Mouse (Mus musculus) neural tube, embryonic 12.5 days (tissue): Measurements from ENCODE around the gene Atm. TPM values are rescaled to one million over a fixed set of nuclear protein-coding genes. Genes with fewer than 3 reads are reported as not detected.
A peak's percentile ranks its signal among the peaks of the same experiment; 100 is the strongest.

Experiments
- ATAC-seq: fragments of 200-750 bp; cut with Nextera tagmentation; 2 replicates; pipeline ENCODE4 v1.8.0; 2017; ENCODE audit warnings: low read depth, mild to moderate bottlenecking, moderate TSS enrichment, moderate library complexity; ENCODE audit not compliant: low FRiP score
- H3K27ac ChIP-seq: fragments of 300-500 bp; sonication (generic); 2 replicates; pipeline ENCODE4 v1.5.1; 2016
- H3K27me3 ChIP-seq: fragments of 300-500 bp; sonication (generic); replicated peaks from 2 replicates; pipeline ENCODE4 v1.6.1; 2016; ENCODE audit warnings: mild to moderate bottlenecking
- H3K36me3 ChIP-seq: fragments of 300-500 bp; sonication (generic); 2 replicates; pipeline ENCODE4 v1.6.1; 2016; ENCODE audit warnings: mild to moderate bottlenecking
- H3K4me1 ChIP-seq: fragments of 300-500 bp; sonication (generic); 2 replicates; pipeline ENCODE4 v1.6.1; 2016
- H3K4me2 ChIP-seq: fragments of 300-500 bp; sonication (generic); replicated peaks from 2 replicates; pipeline ENCODE4 v1.6.1; 2016; ENCODE audit warnings: mild to moderate bottlenecking
- H3K4me3 ChIP-seq: fragments of 300-500 bp; sonication (generic); 2 replicates; pipeline ENCODE4 v1.5.1; 2016
- H3K9ac ChIP-seq: fragments of 300-500 bp; sonication (generic); 2 replicates; pipeline ENCODE4 v1.6.1; 2016; ENCODE audit warnings: mild to moderate bottlenecking
- H3K9me3 ChIP-seq: fragments of 300-500 bp; sonication (generic); 2 replicates; pipeline ENCODE4 v1.6.1; 2016; ENCODE audit warnings: mild to moderate bottlenecking
- WGBS: fragments of 180-500 bp; shearing (Covaris S2); methylation state at CpG from one replicate; pipeline ENCODE4 v1.1.7; 2016; 5-methylcytosine and 5-hydroxymethylcytosine counted together
- polyA plus RNA-seq: library from polyadenylated mRNA; unstranded; fragments of >200 nt; fragmentation: Nextera tagmentation; extraction: Ambion mirVana; gene quantifications from 2 replicates; pipeline ENCODE4 v1.2.1, GENCODE M21; 2016

The Atm gene
- 12.3 and 14.1 TPM in 2 replicates for polyA plus RNA-seq

- under 1% methylated on average over 69 of the region's 69 CpGs for WGBS
- no peaks in the 10 kb centered on the region for H3K27me3 ChIP-seq
- peak within 1 kb of the TSS; percentile 87 for H3K4me3 ChIP-seq
- ATAC-seq, result peak; percentile 99
- peak within 1 kb of the TSS; percentile 86 for H3K9ac ChIP-seq
- H3K4me1 ChIP-seq, result peaks cover 17% of the 10 kb centered on the region
- no peaks in the 10 kb centered on the region for H3K36me3 ChIP-seq
- peak within 1 kb of the TSS; percentile 94 for H3K4me2 ChIP-seq
- peak within 1 kb of the TSS; percentile 76 for H3K27ac ChIP-seq
- no peaks in the 10 kb centered on the region for H3K9me3 ChIP-seq
These were observed at the start of gene Atm, which contains the start of gene Npat for GRCm38 (mm10) chr9:53536558-53537320. Gene Atm (minus strand): TSS chr9:53536740. Gene Npat (plus strand): TSS chr9:53537047.

- no peak overlapping the region for H3K4me2 ChIP-seq
- H3K4me1 ChIP-seq, result no peaks in the 10 kb centered on the region
- WGBS, result 87% methylated on average over 4 of the region's 4 CpGs
- H3K9me3 ChIP-seq, result no peaks in the 10 kb centered on the region
- H3K27me3 ChIP-seq, result no peaks in the 10 kb centered on the region
- H3K9ac ChIP-seq, result no peak overlapping the region
- no peak for ATAC-seq
- peaks cover 56% of the 10 kb centered on the region for H3K36me3 ChIP-seq
- H3K27ac ChIP-seq, result no peak overlapping the region
- no peak overlapping the region for H3K4me3 ChIP-seq
These were observed 45.3 kb upstream of the Atm start for GRCm38 (mm10) chr9:53581870-53582269.

GRCm38 (mm10) chr9:53575721-53576120 is 39.2 kb upstream of the Atm start:
- ATAC-seq, result no peak
- no peaks in the 10 kb centered on the region for H3K27me3 ChIP-seq
- 91% methylated on average over 5 of the region's 5 CpGs for WGBS
- no peak overlapping the region for H3K27ac ChIP-seq
- H3K4me1 ChIP-seq, result no peaks in the 10 kb centered on the region
- H3K9me3 ChIP-seq, result no peaks in the 10 kb centered on the region
- no peak overlapping the region for H3K4me2 ChIP-seq
- H3K4me3 ChIP-seq, result no peak overlapping the region
- H3K9ac ChIP-seq, result no peak overlapping the region
- H3K36me3 ChIP-seq, result peaks cover 37% of the 10 kb centered on the region

- H3K4me2 ChIP-seq, result no peak overlapping the region
- H3K9me3 ChIP-seq, result no peaks in the 10 kb centered on the region
- no peak overlapping the region for H3K4me3 ChIP-seq
- WGBS, result 92% methylated on average over 7 of the region's 7 CpGs
- H3K4me1 ChIP-seq, result no peaks in the 10 kb centered on the region
- H3K27ac ChIP-seq, result no peak overlapping the region
- H3K36me3 ChIP-seq, result peaks cover 46% of the 10 kb centered on the region
- H3K9ac ChIP-seq, result no peak overlapping the region
- no peaks in the 10 kb centered on the region for H3K27me3 ChIP-seq
- no peak for ATAC-seq
These were observed 36.2 kb upstream of the Atm start for GRCm38 (mm10) chr9:53572516-53573307.

GRCm38 (mm10) chr9:53570662-53571061 is 34.1 kb upstream of the Atm start:
- no peak overlapping the region for H3K27ac ChIP-seq
- ATAC-seq, result no peak
- no peaks in the 10 kb centered on the region for H3K4me1 ChIP-seq
- H3K27me3 ChIP-seq, result no peaks in the 10 kb centered on the region
- H3K9me3 ChIP-seq, result no peaks in the 10 kb centered on the region
- 73% methylated on average over 6 of the region's 6 CpGs for WGBS
- no peak overlapping the region for H3K4me2 ChIP-seq
- H3K4me3 ChIP-seq, result no peak overlapping the region
- H3K9ac ChIP-seq, result no peak overlapping the region
- peaks cover 58% of the 10 kb centered on the region for H3K36me3 ChIP-seq

GRCm38 (mm10) chr9:53537336-53537965 is 911 bp upstream of the Atm start:
- H3K4me3 ChIP-seq, result peak overlapping the region; percentile 87
- H3K4me1 ChIP-seq, result peaks cover 17% of the 10 kb centered on the region
- no peaks in the 10 kb centered on the region for H3K9me3 ChIP-seq
- peak overlapping the region; percentile 86 for H3K9ac ChIP-seq
- H3K27ac ChIP-seq, result peak overlapping the region; percentile 76
- ATAC-seq, result no peak
- WGBS, result under 1% methylated on average over 32 of the region's 34 CpGs
- peak overlapping the region; percentile 94 for H3K4me2 ChIP-seq
- no peaks in the 10 kb centered on the region for H3K27me3 ChIP-seq
- no peaks in the 10 kb centered on the region for H3K36me3 ChIP-seq

- Histone ChIP-seq H3K4me2 (peak overlapping the region; percentile 94), H3K36me3 (peaks cover 4% of the 10 kb centered on the region), H3K27ac (no peak overlapping the region), H3K27me3 (no peaks in the 10 kb centered on the region), H3K9me3 (no peaks in the 10 kb centered on the region), H3K4me3 (peak overlapping the region; percentile 87), H3K9ac (peak overlapping the region; percentile 52), H3K4me1 (peaks cover 17% of the 10 kb centered on the region)
- no peak for ATAC-seq
- WGBS, result 21% methylated on average over 17 of the region's 17 CpGs
These were observed 872 bp downstream of the Atm start for GRCm38 (mm10) chr9:53535416-53536320.

GRCm38 (mm10) chr9:53517373-53518009 is 19.0 kb downstream of the Atm start:
- H3K4me3 ChIP-seq, result no peak overlapping the region
- no peaks in the 10 kb centered on the region for H3K4me1 ChIP-seq
- H3K36me3 ChIP-seq, result peaks cover 9% of the 10 kb centered on the region; the same call in 1 of the 2 replicates
- no peak overlapping the region for H3K9ac ChIP-seq
- peak; percentile 83 for ATAC-seq
- no peak overlapping the region for H3K4me2 ChIP-seq
- no peaks in the 10 kb centered on the region for H3K9me3 ChIP-seq
- 43% methylated on average over 9 of the region's 9 CpGs for WGBS
- H3K27me3 ChIP-seq, result no peaks in the 10 kb centered on the region
- H3K27ac ChIP-seq, result no peak overlapping the region

- no peak overlapping the region for H3K4me3 ChIP-seq
- H3K4me2 ChIP-seq, result no peak overlapping the region
- peaks cover 2% of the 10 kb centered on the region; the same call in 1 of the 2 replicates for H3K36me3 ChIP-seq
- H3K9ac ChIP-seq, result no peak overlapping the region
- no peaks in the 10 kb centered on the region for H3K4me1 ChIP-seq
- H3K27me3 ChIP-seq, result no peaks in the 10 kb centered on the region
- no peaks in the 10 kb centered on the region for H3K9me3 ChIP-seq
- no peak overlapping the region for H3K27ac ChIP-seq
- no peak for ATAC-seq
These were observed 22.4 kb downstream of the Atm start for GRCm38 (mm10) chr9:53514091-53514490.

- 89% methylated on average over 7 of the region's 7 CpGs for WGBS
These were observed 28.5 kb downstream of the Atm start for GRCm38 (mm10) chr9:53508053-53508452.

GRCm38 (mm10) chr9:53485886-53486285 is 50.7 kb downstream of the Atm start:
- no peak overlapping the region for H3K9ac ChIP-seq
- no peaks in the 10 kb centered on the region for H3K9me3 ChIP-seq
- no peak overlapping the region for H3K4me3 ChIP-seq
- H3K4me2 ChIP-seq, result no peak overlapping the region
- H3K4me1 ChIP-seq, result no peaks in the 10 kb centered on the region
- peaks cover 28% of the 10 kb centered on the region for H3K36me3 ChIP-seq
- H3K27ac ChIP-seq, result no peak overlapping the region
- H3K27me3 ChIP-seq, result no peaks in the 10 kb centered on the region
- ATAC-seq, result no peak

More at GRCm38 (mm10) chr9:53508053-53508452, 28.5 kb downstream of the Atm start:
- no peak overlapping the region for H3K9ac ChIP-seq
- H3K36me3 ChIP-seq, result peaks cover 12% of the 10 kb centered on the region; the same call in 1 of the 2 replicates
- H3K27ac ChIP-seq, result no peak overlapping the region
- ATAC-seq, result no peak
- H3K9me3 ChIP-seq, result no peaks in the 10 kb centered on the region
- no peaks in the 10 kb centered on the region for H3K27me3 ChIP-seq
- no peaks in the 10 kb centered on the region for H3K4me1 ChIP-seq
- H3K4me2 ChIP-seq, result no peak overlapping the region
- H3K4me3 ChIP-seq, result no peak overlapping the region
